Mouse (Mus musculus) brain, embryonic 14.5 days (tissue): ENCODE measurements at regions not wholly inside any gene's neighbourhood (a gene's known extent, or its start where the extent isn't known, plus 50 kb on each side); places are given as distances from the start of the nearest gene placed in this dataset.

Experiments used
- DNase-seq: peaks from one replicate; pipeline ENCODE4 v3.0.0-alpha.2; 2011; ENCODE audit warnings: low read depth
- CTCF ChIP-seq: fragments of 200-500 bp; IDR thresholded peaks from 2 replicates; pipeline ENCODE4 v1.5.1; 2012; ENCODE audit warnings: inconsistent platforms, mild to moderate bottlenecking, moderate library complexity, borderline replicate concordance; ENCODE audit not compliant: insufficient read depth, insufficient read length; ENCODE audit errors: extremely low read depth
- POLR2A ChIP-seq: fragments of 200-500 bp; IDR thresholded peaks from 2 replicates; pipeline ENCODE4 v1.6.1; 2012; ENCODE audit warnings: mild to moderate bottlenecking, inconsistent platforms, borderline replicate concordance; ENCODE audit not compliant: poor library complexity, insufficient read depth, insufficient read length, severe bottlenecking; ENCODE audit errors: extremely low read depth

DNA sequence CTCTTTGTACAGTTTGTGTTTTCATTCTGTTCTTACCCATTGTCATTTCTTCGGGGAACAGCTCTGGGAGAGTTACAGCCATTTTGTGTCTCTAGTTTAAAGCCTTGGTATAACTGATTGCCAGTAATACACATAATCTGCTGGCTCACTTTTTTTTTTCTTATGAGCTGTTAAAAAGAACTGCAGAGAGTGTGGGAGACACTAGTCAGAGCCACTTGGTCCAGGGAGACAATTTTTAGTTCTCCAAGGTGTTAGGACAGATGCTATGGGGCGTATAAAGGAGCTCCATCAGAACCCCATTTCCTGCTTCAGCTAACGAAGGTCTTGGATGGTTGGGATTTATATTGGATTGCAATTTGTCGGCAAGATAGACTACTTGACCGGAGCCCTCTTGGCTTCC, 93.6 kb upstream of the Pmfbp1 start:
- TF ChIP-seq CTCF (no peak), POLR2A (no peak)
- no peak for DNase-seq

DNA sequence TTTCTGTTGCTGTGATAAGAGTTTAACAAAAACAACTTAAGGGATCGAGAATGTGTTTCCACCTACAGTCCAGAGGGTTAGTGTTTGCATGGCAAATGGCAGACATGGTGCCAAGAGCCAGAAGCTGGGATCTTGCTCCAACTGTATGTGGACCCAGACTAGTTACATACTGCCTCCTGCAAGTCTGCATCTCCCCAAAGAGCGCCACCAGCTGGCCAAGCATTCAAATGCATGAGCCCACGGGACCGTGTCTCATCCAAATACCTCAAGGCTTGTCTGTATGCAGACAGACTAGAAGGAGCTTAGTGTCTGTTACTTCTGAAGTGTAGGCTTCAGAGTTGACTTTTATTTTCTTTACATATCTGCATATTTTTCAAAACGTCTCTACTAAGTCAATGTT, 85.9 kb upstream of the Pmfbp1 start:
- DNase-seq, result peak; percentile 33
- TF ChIP-seq CTCF (peak; percentile 34; the same call in 1 of the 2 replicates), POLR2A (no peak)

GRCm38 (mm10) chr8:109410531-109410930, 83.3 kb upstream of the Pmfbp1 start:
- no peak for DNase-seq
- TF ChIP-seq POLR2A (no peak), CTCF (no peak)

DNA sequence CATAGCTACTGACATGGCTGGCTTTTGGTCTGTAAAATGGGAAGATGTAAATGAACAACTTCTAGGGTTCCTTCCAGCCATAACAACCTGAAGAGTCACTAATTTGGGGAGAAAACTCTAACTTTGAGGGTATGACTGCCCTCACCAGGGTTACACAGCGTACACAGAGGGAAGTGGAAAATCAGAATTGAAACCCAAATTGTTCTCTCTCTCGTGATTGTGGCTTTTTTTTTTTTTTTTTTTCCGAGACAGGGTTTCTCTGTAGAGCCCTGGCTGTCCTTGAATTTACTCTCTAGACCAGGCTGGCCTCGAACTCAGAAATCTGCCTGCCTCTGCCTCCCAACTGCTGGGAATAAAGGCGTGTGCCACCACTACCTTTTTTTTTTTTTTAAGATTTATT, 80.4 kb upstream of the Pmfbp1 start:
- no peak for DNase-seq
- no peak for TF ChIP-seq POLR2A

DNA sequence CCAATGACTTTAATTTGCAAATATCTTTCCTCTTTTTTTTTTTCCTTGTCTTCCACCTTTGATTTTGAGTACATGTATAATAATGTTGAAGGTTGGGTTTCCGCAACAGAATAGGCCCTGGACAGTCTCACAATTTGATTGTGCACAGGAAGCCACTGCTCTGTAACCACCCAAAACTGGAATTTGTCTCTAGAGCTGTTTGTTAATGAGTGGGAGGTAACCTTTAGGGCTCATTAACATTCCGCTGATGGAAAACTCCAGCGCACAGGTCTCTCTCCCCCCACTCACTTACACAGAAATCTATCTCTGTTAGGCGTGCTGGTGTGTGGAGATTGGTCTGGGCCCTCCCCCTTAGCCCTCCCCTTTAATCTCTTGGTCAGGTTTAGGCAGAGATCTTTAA, 78.5 kb upstream of the Pmfbp1 start:
- no peak for TF ChIP-seq POLR2A
- TF ChIP-seq CTCF, result no peak
- peak; percentile 40 for DNase-seq

- DNase-seq, result peak; percentile 64
- no peak for TF ChIP-seq CTCF
- TF ChIP-seq POLR2A, result no peak
Measured at GRCm38 (mm10) chr8:109415906-109416305, 77.9 kb upstream of the Pmfbp1 start.

DNA sequence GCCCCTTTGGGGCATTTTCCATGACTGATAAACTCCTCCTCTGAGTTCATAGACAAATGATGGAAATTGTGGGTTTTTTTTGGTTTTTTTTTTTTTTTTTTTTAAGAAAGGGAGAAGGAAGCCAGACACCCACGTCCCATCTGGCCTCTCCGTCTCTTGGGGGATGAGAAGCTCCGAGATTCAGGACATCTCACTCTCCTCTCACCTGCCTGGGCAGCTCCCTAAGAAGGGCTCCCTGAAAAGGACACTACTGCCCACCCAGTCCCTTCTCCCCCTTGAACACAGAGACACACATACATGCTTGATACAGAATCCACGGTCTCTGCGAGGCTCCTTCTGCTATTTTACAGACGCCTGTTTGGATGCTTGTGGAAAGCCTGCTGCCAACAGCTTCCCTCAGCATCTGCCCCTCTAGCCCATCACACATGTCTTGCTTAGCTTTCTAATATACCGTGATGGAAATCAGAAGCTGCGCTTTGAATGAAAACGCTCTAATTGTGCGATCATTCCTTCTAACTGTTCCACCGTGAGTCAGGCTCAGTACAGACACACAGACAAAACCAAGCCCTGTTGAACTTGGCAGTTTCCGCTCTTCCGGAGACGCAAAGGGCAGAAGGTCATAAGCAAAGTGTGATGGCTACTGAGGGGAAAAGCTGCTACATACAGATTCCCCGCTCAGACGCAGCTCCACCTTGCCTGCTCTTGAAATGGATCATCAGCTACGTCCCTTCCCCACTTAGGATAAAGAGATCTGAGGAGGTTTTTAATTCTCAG, 77.3 kb upstream of the Pmfbp1 start:
- TF ChIP-seq CTCF, result no peak
- no peak for TF ChIP-seq POLR2A
- peak; percentile 89 for DNase-seq

DNA sequence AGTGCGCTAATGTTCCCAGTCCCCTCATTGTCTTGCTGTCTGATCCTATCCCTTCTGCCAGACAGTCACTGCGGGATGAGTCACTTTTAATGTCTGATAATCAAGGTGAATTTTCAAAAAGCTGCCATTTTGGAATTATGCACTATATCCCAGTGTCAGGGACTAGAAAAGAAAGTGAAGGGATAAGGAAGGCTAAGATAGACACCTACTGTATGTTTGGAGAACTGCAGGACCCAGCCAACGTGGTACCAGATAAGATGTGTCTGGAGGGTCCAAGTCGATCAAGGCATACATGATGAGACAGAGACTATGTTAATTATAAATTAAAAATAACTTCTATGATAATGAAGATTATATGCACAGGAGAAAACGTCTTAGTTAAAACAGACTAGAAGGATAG, 76.6 kb upstream of the Pmfbp1 start:
- TF ChIP-seq POLR2A (no peak), CTCF (peak; percentile 72; the same call in 1 of the 2 replicates)
- DNase-seq, result peak; percentile 94

GRCm38 (mm10) chr8:109417971-109418370, 75.9 kb upstream of the Pmfbp1 start:
- DNase-seq, result peak; percentile 81
- TF ChIP-seq POLR2A, result no peak
- TF ChIP-seq CTCF, result peak; percentile 33; the same call in 1 of the 2 replicates

- TF ChIP-seq POLR2A (no peak), CTCF (no peak)
- peak; percentile 83 for DNase-seq
Measured at GRCm38 (mm10) chr8:109419029-109419596, 74.7 kb upstream of the Pmfbp1 start.

GRCm38 (mm10) chr8:109424004-109424403, 69.8 kb upstream of the Pmfbp1 start:
- TF ChIP-seq CTCF (no peak), POLR2A (no peak)
- DNase-seq, result no peak

GRCm38 (mm10) chr8:109428551-109428950, 65.3 kb upstream of the Pmfbp1 start:
- no peak for TF ChIP-seq POLR2A
- no peak for TF ChIP-seq CTCF
- DNase-seq, result no peak

GRCm38 (mm10) chr8:109434538-109434937, 59.3 kb upstream of the Pmfbp1 start:
- TF ChIP-seq CTCF (no peak), POLR2A (no peak)
- no peak for DNase-seq

- peak; percentile 59 for DNase-seq
- TF ChIP-seq CTCF (no peak), POLR2A (no peak)
Measured at GRCm38 (mm10) chr8:109436056-109436455, 57.8 kb upstream of the Pmfbp1 start.
